Mouse (Mus musculus) testis, adult 2 months (tissue): ENCODE results near the gene Tmem35b.

Source experiments
- CTCF ChIP-seq: fragments of 200-500 bp; IDR thresholded peaks from 2 replicates; pipeline ENCODE4 v1.5.1; 2012; ENCODE audit warnings: low read depth, mild to moderate bottlenecking, inconsistent platforms, low read length, moderate library complexity; ENCODE audit not compliant: control insufficient read depth, insufficient read depth, insufficient replicate concordance
- POLR2A ChIP-seq: fragments of 200-500 bp; IDR thresholded peaks from 2 replicates; pipeline ENCODE4 v1.6.1; 2012; ENCODE audit warnings: low read depth, mild to moderate bottlenecking, inconsistent platforms, low read length, moderate library complexity; ENCODE audit not compliant: control insufficient read depth

DNA sequence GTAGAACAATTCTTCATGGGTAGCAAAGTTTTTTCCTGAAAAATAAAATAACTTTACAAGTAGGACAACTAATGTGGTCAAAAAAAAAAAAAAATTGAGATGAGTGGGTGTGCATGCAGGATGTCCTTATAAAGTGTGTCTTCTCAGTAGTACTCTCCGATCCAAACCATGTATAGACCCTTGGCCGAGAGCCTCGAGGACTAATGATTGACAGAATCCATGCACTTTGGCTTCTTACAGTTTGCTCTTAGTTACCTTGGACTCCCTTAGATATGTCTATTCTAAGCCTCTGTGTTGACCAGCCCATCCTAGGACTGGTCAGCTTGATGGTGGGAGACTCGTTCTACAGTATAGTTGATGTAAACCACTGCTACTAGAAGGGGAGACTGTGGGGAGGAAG is 15.9 kb upstream of the Tmem35b start:
- no peak for TF ChIP-seq CTCF
- no peak for TF ChIP-seq POLR2A
